Mouse (Mus musculus) midbrain, postnatal 0 days (tissue): ENCODE measurements around the gene Hlcs. TPM values are rescaled to one million over a fixed set of nuclear protein-coding genes. Genes with fewer than 3 reads are reported as not detected.

ENCODE experiments used
- ATAC-seq: fragments of 200-750 bp; cut with Nextera tagmentation; 2 replicates; pipeline ENCODE4 v1.8.0; 2017; ENCODE audit warnings: moderate number of reproducible peaks, mild to moderate bottlenecking, moderate TSS enrichment, moderate library complexity; ENCODE audit not compliant: low FRiP score
- DNase-seq: peaks from one replicate; pipeline ENCODE4 v3.0.0-alpha.2; 2015; ENCODE audit warnings: low spot score
- H3K27ac ChIP-seq: fragments of 300-500 bp; sonication (generic); 2 replicates; pipeline ENCODE4 v1.5.1; 2014; ENCODE audit warnings: low read depth, mild to moderate bottlenecking, low read length, mixed read lengths
- H3K27me3 ChIP-seq: fragments of 300-500 bp; sonication (generic); 2 replicates; pipeline ENCODE4 v1.6.1; 2014; ENCODE audit warnings: low read length, control low read depth, mixed read lengths; ENCODE audit not compliant: insufficient read depth
- H3K36me3 ChIP-seq: fragments of 300-500 bp; sonication (generic); 2 replicates; pipeline ENCODE4 v1.6.1; 2014; ENCODE audit warnings: low read length, control low read depth, mixed read lengths; ENCODE audit not compliant: insufficient read depth
- H3K4me1 ChIP-seq: fragments of 300-500 bp; sonication (generic); 2 replicates; pipeline ENCODE4 v1.6.1; 2014; ENCODE audit warnings: mild to moderate bottlenecking, control low read depth, antibody characterized with exemption, low read length, mixed read lengths; ENCODE audit not compliant: insufficient read depth
- H3K4me2 ChIP-seq: fragments of 300-500 bp; sonication (generic); 2 replicates; pipeline ENCODE4 v1.6.1; 2014; ENCODE audit warnings: low read depth, mild to moderate bottlenecking, low read length, mixed read lengths; ENCODE audit not compliant: poor library complexity, severe bottlenecking
- H3K4me3 ChIP-seq: fragments of 300-500 bp; sonication (generic); 2 replicates; pipeline ENCODE4 v1.5.1; 2014; ENCODE audit warnings: low read depth, mild to moderate bottlenecking, low read length, moderate library complexity
- H3K9ac ChIP-seq: fragments of 300-500 bp; sonication (generic); replicated peaks from 2 replicates; pipeline ENCODE4 v1.6.1; 2014; ENCODE audit warnings: mild to moderate bottlenecking, low read length, moderate library complexity, mixed read lengths; ENCODE audit not compliant: poor library complexity, severe bottlenecking
- H3K9me3 ChIP-seq: fragments of 300-500 bp; sonication (generic); 2 replicates; pipeline ENCODE4 v1.6.1; 2016; ENCODE audit warnings: low read length, control low read depth
- CTCF ChIP-seq: IDR thresholded peaks from 2 replicates; pipeline ENCODE4 v1.5.1; 2016; ENCODE audit warnings: antibody characterized with exemption, mild to moderate bottlenecking
- WGBS: fragments of 180-500 bp; shearing (Covaris S2); extraction: QIAGEN DNeasy Blood & Tissue Kit; methylation state at CpG from one replicate; pipeline ENCODE4 v1.1.7; 2014; 5-methylcytosine and 5-hydroxymethylcytosine counted together
- polyA plus RNA-seq: library from polyadenylated mRNA; unstranded; fragments of >200 nt; fragmentation: Nextera tagmentation; extraction: Ambion mirVana; gene quantifications from 2 replicates; pipeline ENCODE4 v1.2.1, GENCODE M21; 2015
- total RNA-seq: library from RNA; depleted of rRNA; stranded (reverse); fragments of >200 nt; gene quantifications from 2 replicates; pipeline ENCODE4 v1.2.3, GENCODE M21; 2014

Gene Hlcs
- total and polyA plus RNA-seq, 2 experiments from 2014 or later = 7.8 to 10.0 TPM

GRCm38 (mm10) chr16:94309025-94309424 lies 4.3 kb downstream of the Hlcs start:
- Histone ChIP-seq H3K36me3 (no peaks in the 10 kb centered on the region), H3K27me3 (no peaks in the 10 kb centered on the region), H3K4me1 (peaks cover 9% of the 10 kb centered on the region; the same call in 1 of the 2 replicates), H3K4me2 (no peak overlapping the region), H3K27ac (no peak overlapping the region), H3K9ac (no peak overlapping the region), H3K9me3 (no peaks in the 10 kb centered on the region), H3K4me3 (no peak overlapping the region)
- no peak for DNase-seq
- no peak for TF ChIP-seq CTCF
- no peak for ATAC-seq
- WGBS = 93% methylated on average over 4 of the region's 4 CpGs

GRCm38 (mm10) chr16:94307942-94308341 lies 5.4 kb downstream of the Hlcs start:
- no peak overlapping the region for H3K9ac ChIP-seq
- DNase-seq = no peak
- no peak overlapping the region for H3K4me2 ChIP-seq
- no peak overlapping the region for H3K4me3 ChIP-seq
- H3K27ac ChIP-seq = peak overlapping the region; percentile 51
- WGBS = 45% methylated on average over 6 of the region's 6 CpGs
- no peaks in the 10 kb centered on the region for H3K27me3 ChIP-seq
- no peaks in the 10 kb centered on the region for H3K36me3 ChIP-seq
- H3K9me3 ChIP-seq = no peaks in the 10 kb centered on the region
- no peak for ATAC-seq
- H3K4me1 ChIP-seq = peaks cover 9% of the 10 kb centered on the region; the same call in 1 of the 2 replicates
- TF ChIP-seq CTCF = no peak

- no peak for TF ChIP-seq CTCF
- H3K9me3 ChIP-seq = no peaks in the 10 kb centered on the region
- H3K36me3 ChIP-seq = no peaks in the 10 kb centered on the region
- no peaks in the 10 kb centered on the region for H3K27me3 ChIP-seq
- no peak overlapping the region for H3K4me2 ChIP-seq
- DNase-seq (peak; percentile 53), ATAC-seq (no peak)
- H3K4me1 ChIP-seq = peaks cover 9% of the 10 kb centered on the region; the same call in 1 of the 2 replicates
- H3K9ac ChIP-seq = no peak overlapping the region
- 47% methylated on average over 6 of the region's 6 CpGs for WGBS
- peak overlapping the region; percentile 51 for H3K27ac ChIP-seq
- no peak overlapping the region for H3K4me3 ChIP-seq
Observed at GRCm38 (mm10) chr16:94307526-94307925, 5.8 kb downstream of the Hlcs start.

- Histone ChIP-seq H3K36me3 (no peaks in the 10 kb centered on the region), H3K9me3 (no peaks in the 10 kb centered on the region), H3K4me1 (peaks cover 7% of the 10 kb centered on the region; the same call in 1 of the 2 replicates), H3K27ac (peak overlapping the region; percentile 57), H3K9ac (peak overlapping the region; percentile 37), H3K27me3 (no peaks in the 10 kb centered on the region), H3K4me3 (peak overlapping the region; percentile 25; the same call in 1 of the 2 replicates), H3K4me2 (peak overlapping the region; percentile 41)
- DNase-seq = no peak
- TF ChIP-seq CTCF = no peak
- no peak for ATAC-seq
- WGBS = 21% methylated on average over 6 of the region's 6 CpGs
Observed at GRCm38 (mm10) chr16:94303203-94303535, 10.2 kb downstream of the Hlcs start.

GRCm38 (mm10) chr16:94302274-94303202 lies 10.8 kb downstream of the Hlcs start:
- peak overlapping the region; percentile 57 for H3K27ac ChIP-seq
- no peaks in the 10 kb centered on the region for H3K9me3 ChIP-seq
- ATAC-seq = peak; percentile 77

DNA sequence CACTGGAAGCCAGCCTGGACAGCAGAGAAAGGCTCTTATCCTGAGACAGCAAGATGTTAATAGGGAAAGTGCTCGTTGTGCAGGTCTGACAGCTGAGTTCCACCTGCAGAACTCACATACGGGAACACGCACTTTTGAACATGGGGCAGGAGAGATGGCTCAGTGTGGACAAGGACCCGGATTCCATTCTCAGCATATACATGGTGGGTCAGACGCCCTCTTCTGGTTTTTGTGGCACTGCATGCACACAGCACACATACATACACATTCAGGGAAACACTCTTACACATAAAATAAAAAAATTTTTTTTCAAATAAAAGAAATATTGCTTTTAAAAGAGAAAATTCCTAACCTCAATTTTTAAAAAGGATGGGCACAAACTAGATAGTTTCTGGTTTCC lies 11.7 kb downstream of the Hlcs start:
- ATAC-seq = no peak
- Histone ChIP-seq H3K9me3 (no peaks in the 10 kb centered on the region), H3K27me3 (no peaks in the 10 kb centered on the region), H3K4me1 (peaks cover 7% of the 10 kb centered on the region; the same call in 1 of the 2 replicates), H3K4me3 (no peak overlapping the region), H3K9ac (no peak overlapping the region), H3K27ac (0 out of 2 replicates have a peak overlapping the region, but pooled peaks have one; percentile 57), H3K36me3 (no peaks in the 10 kb centered on the region), H3K4me2 (no peak overlapping the region)
- TF ChIP-seq CTCF = peak; percentile 45
- DNase-seq = no peak
- 85% methylated on average over 5 of the region's 5 CpGs for WGBS

More at GRCm38 (mm10) chr16:94302274-94303202, 10.8 kb downstream of the Hlcs start:
- H3K27me3 ChIP-seq = no peaks in the 10 kb centered on the region
- H3K4me3 ChIP-seq = peak overlapping the region; percentile 25
- 7% methylated on average over 30 of the region's 30 CpGs for WGBS
- peak overlapping the region; percentile 41 for H3K4me2 ChIP-seq
- peak overlapping the region; percentile 37 for H3K9ac ChIP-seq
- peak; percentile 65 for TF ChIP-seq CTCF
- peak; percentile 59 for DNase-seq
- H3K36me3 ChIP-seq = no peaks in the 10 kb centered on the region
- peaks cover 7% of the 10 kb centered on the region; the same call in 1 of the 2 replicates for H3K4me1 ChIP-seq
